In the genomic region with DNA sequence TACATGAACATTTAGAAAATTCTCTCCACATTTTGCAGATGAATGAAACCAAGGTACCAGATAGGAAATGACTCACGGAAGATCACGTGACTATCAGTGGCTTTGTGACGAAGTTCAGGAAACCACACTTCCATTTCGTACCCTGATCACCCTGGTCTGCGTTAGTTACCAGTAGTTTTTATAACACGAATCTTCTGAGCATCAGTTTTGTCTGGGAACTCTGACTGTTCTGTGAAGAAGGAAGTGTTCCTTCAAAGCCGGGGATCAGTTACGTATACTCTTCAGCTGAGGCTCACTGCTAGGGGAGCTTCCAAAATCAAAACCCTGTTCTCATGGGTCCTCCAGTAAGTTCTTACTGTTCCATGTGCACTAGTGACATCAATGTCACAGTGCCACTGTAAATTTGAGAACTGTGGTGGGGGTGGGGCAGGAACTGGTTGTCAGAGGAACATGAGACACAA, we compare ENCODE assay signal across 17 mouse cellular contexts. TPM values are rescaled to one million over a fixed set of nuclear protein-coding genes. Genes with fewer than 3 reads are reported as not detected.
DNase-seq lines count a peak whose midpoint lies in the region; ATAC-seq and TF ChIP-seq lines count a peak whose summit lies in the region.
"Had no signal": no experiment of that assay in that cellular context is flagged by ENCODE, and none has a peak within 500 bp of the region (broad histone marks: within the 10 kb centered on the region; RNA-seq: fewer than 3 reads in every experiment).

No protein-coding gene starts in this region.

- H3K9ac ChIP-seq in MEL (ENCODE audit: control insufficient read depth, low read depth, low read length, poor library complexity, severe bottlenecking): peak overlapping the region; percentile 34; the same call in 1 of the 2 replicates
- H3K9ac ChIP-seq in liver, embryonic 12.5 days: no peak overlapping the region
- no peak overlapping the region for H3K9ac ChIP-seq in hindbrain, embryonic 12.5 days
- H3K9ac ChIP-seq: forebrain, embryonic 13.5 days; heart, embryonic 15.5 days; intestine, embryonic 15.5 days; lung, embryonic 15.5 days had no signal

- H3K79me2 ChIP-seq in MEL (ENCODE audit: control insufficient read depth, insufficient read depth, low read length, poor library complexity): no peaks in the 10 kb centered on the region

- no peak for TF ChIP-seq RAD21 in MEL (IDR thresholded peaks at IDR 0.05; ENCODE audit: low read depth, low read length)

- H3K4me3 ChIP-seq in MEL (ENCODE audit: control insufficient read depth in 1 of 2, insufficient read depth in 1 of 2, low read depth in 2 of 2, low read length in 2 of 2): peak overlapping the region; percentile 28 to 49
- H3K4me3 ChIP-seq in liver, embryonic 12.5 days: no peak overlapping the region
- H3K4me3 ChIP-seq in small intestine, adult 2 months (ENCODE audit: low read depth, low read length): no peak overlapping the region
- H3K4me3 ChIP-seq in hindbrain, embryonic 12.5 days: no peak overlapping the region
- H3K4me3 ChIP-seq: forebrain, embryonic 13.5 days; heart, embryonic 15.5 days; intestine, embryonic 15.5 days; lung, embryonic 15.5 days had no signal

- peak overlapping the region; percentile 58 for H3K27ac ChIP-seq in MEL (ENCODE audit: control insufficient read depth, low read depth, low read length)
- H3K27ac ChIP-seq in liver, embryonic 12.5 days: no peak overlapping the region
- peak overlapping the region; percentile 81 for H3K27ac ChIP-seq in small intestine, adult 2 months (ENCODE audit: insufficient read depth, low read depth, low read length)
- no peak overlapping the region for H3K27ac ChIP-seq in hindbrain, embryonic 12.5 days
- H3K27ac ChIP-seq: forebrain, embryonic 13.5 days; heart, embryonic 15.5 days; intestine, embryonic 15.5 days; lung, embryonic 15.5 days had no signal

- H3K36me3 ChIP-seq in MEL (ENCODE audit: control insufficient read depth in 1 of 2, insufficient read depth in 2 of 2, low read length in 2 of 2): peaks cover 0 to 8% of the 10 kb centered on the region in 2 experiments; a peak in 2 of 4 replicates
- H3K36me3 ChIP-seq in liver, embryonic 12.5 days: no peaks in the 10 kb centered on the region
- H3K36me3 ChIP-seq in small intestine, adult 2 months (ENCODE audit: control insufficient read depth, insufficient read depth, low read length): no peaks in the 10 kb centered on the region
- no peaks in the 10 kb centered on the region for H3K36me3 ChIP-seq in hindbrain, embryonic 12.5 days
- H3K36me3 ChIP-seq: heart, embryonic 15.5 days; intestine, embryonic 15.5 days; lung, embryonic 15.5 days had no signal

- peaks cover 0 to 2% of the 10 kb centered on the region in 2 experiments; a peak in 1 of 4 replicates for H3K27me3 ChIP-seq in MEL (ENCODE audit: control insufficient read depth in 1 of 2, insufficient read depth in 2 of 2, low read length in 2 of 2)
- no peaks in the 10 kb centered on the region for H3K27me3 ChIP-seq in liver, embryonic 12.5 days (replicated peaks)
- no peaks in the 10 kb centered on the region for H3K27me3 ChIP-seq in small intestine, adult 2 months (ENCODE audit: control insufficient read depth, insufficient read depth, low read length)
- no peaks in the 10 kb centered on the region for H3K27me3 ChIP-seq in hindbrain, embryonic 12.5 days
- H3K27me3 ChIP-seq: forebrain, embryonic 13.5 days; heart, embryonic 15.5 days; intestine, embryonic 15.5 days; lung, embryonic 15.5 days had no signal

- WGBS in liver, embryonic 12.5 days (ENCODE audit: insufficient replicate concordance): 30% methylated on average over 8 of the region's 8 CpGs
- 77% methylated on average over 8 of the region's 8 CpGs for WGBS in small intestine, adult 2 months
- WGBS in hindbrain, embryonic 12.5 days: 86% methylated on average over 8 of the region's 8 CpGs

- no peak; a peak in 1 of 4 replicates for TF ChIP-seq EP300 in MEL (IDR thresholded peaks at IDR 0.05; ENCODE audit: low read depth in 1 of 2, low read length in 2 of 2)

- no peaks in the 10 kb centered on the region for H3K9me3 ChIP-seq in MEL (replicated peaks; ENCODE audit: insufficient read depth, low read length)
- no peaks in the 10 kb centered on the region for H3K9me3 ChIP-seq in liver, embryonic 12.5 days (replicated peaks)
- no peaks in the 10 kb centered on the region for H3K9me3 ChIP-seq in hindbrain, embryonic 12.5 days (replicated peaks)
- H3K9me3 ChIP-seq: forebrain, embryonic 13.5 days; heart, embryonic 15.5 days; intestine, embryonic 15.5 days; lung, embryonic 15.5 days had no signal

- ATAC-seq in liver, embryonic 12.5 days: no peak
- no peak for ATAC-seq in hindbrain, embryonic 12.5 days (ENCODE audit: low FRiP score)
- ATAC-seq: forebrain, embryonic 13.5 days; intestine, embryonic 15.5 days had no signal

- peak; percentile 39 for DNase-seq in lung, postnatal 25 days (ENCODE audit: low spot score)
- no peak for DNase-seq in lung, postnatal 10 days
- DNase-seq in MEL (ENCODE audit: low read depth, low spot score): peak; percentile 73
- no peak for DNase-seq in cerebellum, postnatal 36 days
- no peak for DNase-seq in adrenal gland, postnatal 14 days
- DNase-seq: cerebellum, adult 11 months; kidney, postnatal 25 days; left cerebral cortex, postnatal 4 days; retina, postnatal 1 day had no signal

- TF ChIP-seq POLR2A in MEL (IDR thresholded peaks at IDR 0.05; ENCODE audit: control insufficient read depth in 1 of 2, insufficient read depth in 1 of 2, low read depth in 1 of 2, low read length in 2 of 2, poor library complexity in 1 of 2): no peak
- no peak for TF ChIP-seq POLR2A in small intestine, adult 2 months (IDR thresholded peaks at IDR 0.05; ENCODE audit: low read depth, low read length)

- peaks cover 0 to 11% of the 10 kb centered on the region in 2 experiments; a peak in 2 of 4 replicates for H3K4me1 ChIP-seq in MEL (ENCODE audit: control insufficient read depth in 1 of 2, insufficient read depth in 2 of 2, low read length in 2 of 2)
- peaks cover 7% of the 10 kb centered on the region; the same call in 1 of the 2 replicates for H3K4me1 ChIP-seq in liver, embryonic 12.5 days
- H3K4me1 ChIP-seq in small intestine, adult 2 months (ENCODE audit: control insufficient read depth, insufficient read depth, insufficient read length, low read length): no peaks in the 10 kb centered on the region; the same call in 1 of the 2 replicates
- H3K4me1 ChIP-seq in hindbrain, embryonic 12.5 days: no peaks in the 10 kb centered on the region
- H3K4me1 ChIP-seq: forebrain, embryonic 13.5 days; heart, embryonic 15.5 days; intestine, embryonic 15.5 days; lung, embryonic 15.5 days had no signal

- H3K4me2 ChIP-seq in liver, embryonic 12.5 days: peak overlapping the region; percentile 24; the same call in 1 of the 2 replicates
- H3K4me2 ChIP-seq in hindbrain, embryonic 12.5 days (replicated peaks): no peak overlapping the region
- H3K4me2 ChIP-seq: forebrain, embryonic 13.5 days; heart, embryonic 15.5 days; intestine, embryonic 15.5 days; lung, embryonic 15.5 days had no signal

- TF ChIP-seq CTCF in MEL (IDR thresholded peaks at IDR 0.05 in 2 of 3, conservative IDR thresholded peaks at IDR 0.05 in 1 of 3; ENCODE audit: control insufficient read depth in 1 of 3, insufficient read depth in 1 of 3, low read depth in 2 of 3, low read length in 3 of 3, poor library complexity in 1 of 3, severe bottlenecking in 1 of 3): no peak
- TF ChIP-seq CTCF in small intestine, adult 2 months (IDR thresholded peaks at IDR 0.05; ENCODE audit: extremely low read depth, insufficient read length, insufficient replicate concordance, low read depth, low read length): no peak

TF ChIP-seq in MEL, 35 proteins besides CTCF, POLR2A, EP300 and RAD21 (continues in another document):
- TF ChIP-seq BHLHE40 (IDR thresholded peaks at IDR 0.05; ENCODE audit: borderline replicate concordance, low read depth, low read length) (peak; percentile 59; the same call in 1 of the 2 replicates), JUND (IDR thresholded peaks at IDR 0.05; ENCODE audit: low read depth, low read length) (0 out of 2 replicates have a peak, but pooled peaks have one; percentile 74), GATA1 (IDR thresholded peaks at IDR 0.05; ENCODE audit: low read depth, low read length) (0 out of 2 replicates have a peak, but pooled peaks have one; percentile 4), USF2 (IDR thresholded peaks at IDR 0.05; ENCODE audit: borderline replicate concordance in 1 of 2, insufficient read depth in 1 of 2, low read depth in 1 of 2, low read length in 2 of 2) (peak; percentile 41 to 73; a peak in 3 of 4 replicates), CHD1 (IDR thresholded peaks at IDR 0.05; ENCODE audit: low read depth, low read length) (no peak), ETS1 (IDR thresholded peaks at IDR 0.05; ENCODE audit: low read depth, low read length) (peak; percentile 34; the same call in 1 of the 2 replicates), MYC (IDR thresholded peaks at IDR 0.05; ENCODE audit: low read depth, low read length) (no peak), HCFC1 (IDR thresholded peaks at IDR 0.05; ENCODE audit: low read depth, low read length) (no peak), ZC3H11A (IDR thresholded peaks at IDR 0.05; ENCODE audit: low read depth, low read length) (no peak), SMC3 (IDR thresholded peaks at IDR 0.05; ENCODE audit: low read depth, low read length) (no peak), ZKSCAN1 (IDR thresholded peaks at IDR 0.05; ENCODE audit: low read depth, low read length) (no peak), USF1 (IDR thresholded peaks at IDR 0.05; ENCODE audit: low read depth, low read length) (peak; percentile 94), MAFK (IDR thresholded peaks at IDR 0.05; ENCODE audit: borderline replicate concordance, low read depth, low read length) (no peak), RCOR1 (IDR thresholded peaks at IDR 0.05; ENCODE audit: low read depth, low read length) (no peak)

RNA-seq across cellular contexts. Expression of a gene that starts 10.2 kb away (rescaled TPM):
- not detected in 2 replicates for total RNA-seq in MEL (2012; rRNA removed)
- polyA plus RNA-seq in MEL (2012; ENCODE audit: insufficient read depth in 1 of 2, insufficient read length in 2 of 2, low read depth in 1 of 2, low replicate concordance in 2 of 2, missing spikeins in 1 of 2): under 1 TPM in 1 of 2 experiments, not detected in 1; 0.08 TPM
- polyA plus RNA-seq in liver, embryonic 12.5 days (2016; fragmentation: Nextera tagmentation; extraction: Ambion mirVana): not detected in 2 replicates
- polyA plus RNA-seq in small intestine, adult 2 months (2012; rRNA removed): not detected in 2 replicates
- polyA plus RNA-seq in hindbrain, embryonic 12.5 days (2016; fragmentation: Nextera tagmentation; extraction: Ambion mirVana): 0.39 TPM in 1 of 2 replicates, not detected in the other
- not detected in 2 replicates for total RNA-seq in adrenal gland, postnatal 14 days (2021)
- total RNA-seq: gastrocnemius, adult 8-10 months; left cerebral cortex, postnatal 4 days had no signal
- polyA plus RNA-seq: forebrain, embryonic 13.5 days; intestine, embryonic 15.5 days had no signal

RNA-seq across cellular contexts. Expression of a gene that starts 44.5 kb away (rescaled TPM):
- 31.6 and 39.0 TPM in 2 replicates for total RNA-seq in MEL (2012; rRNA removed)
- polyA plus RNA-seq in MEL (2012; ENCODE audit: insufficient read depth in 1 of 2, insufficient read length in 2 of 2, low read depth in 1 of 2, low replicate concordance in 2 of 2, missing spikeins in 1 of 2): 100 to 1,000 TPM; 104 to 735 TPM
- polyA plus RNA-seq in liver, embryonic 12.5 days (2016; fragmentation: Nextera tagmentation; extraction: Ambion mirVana): 31.3 and 36.5 TPM in 2 replicates
- 21.5 and 33.7 TPM in 2 replicates for polyA plus RNA-seq in small intestine, adult 2 months (2012; rRNA removed)
- polyA plus RNA-seq in hindbrain, embryonic 12.5 days (2016; fragmentation: Nextera tagmentation; extraction: Ambion mirVana): 68.1 and 70.9 TPM in 2 replicates
- 183 and 192 TPM in 2 replicates for total RNA-seq in adrenal gland, postnatal 14 days (2021)

Comparison
In these comparisons a context has a peak if more than half of its experiments do, and no peak if none do; other contexts are left out.
1. DNase-seq: peak in lung, postnatal 25 days (single experiment) and MEL (single experiment); none in lung, postnatal 10 days (single experiment), cerebellum, postnatal 36 days (0 of 2) and adrenal gland, postnatal 14 days (single experiment).
2. H3K27ac ChIP-seq: peak in MEL (single experiment) and small intestine, adult 2 months (single experiment); none in liver, embryonic 12.5 days (single experiment) and hindbrain, embryonic 12.5 days (single experiment).
3. H3K4me3 ChIP-seq: peak in MEL (2 of 2); none in liver, embryonic 12.5 days (single experiment), small intestine, adult 2 months (single experiment) and hindbrain, embryonic 12.5 days (single experiment).